Mouse (Mus musculus) hindbrain, embryonic 11.5 days (tissue): Measurements from ENCODE around the gene Nrxn3. TPM values are rescaled to one million over a fixed set of nuclear protein-coding genes. Genes with fewer than 3 reads are reported as not detected.
A peak's percentile ranks its signal among the peaks of the same experiment; 100 is the strongest.

Source experiments
- ATAC-seq: fragments of 200-750 bp; cut with Nextera tagmentation; 2 replicates; pipeline ENCODE4 v1.8.0; 2017; ENCODE audit warnings: mild to moderate bottlenecking, moderate TSS enrichment, moderate library complexity; ENCODE audit not compliant: low FRiP score
- DNase-seq: peaks from one replicate; pipeline ENCODE4 v3.0.0-alpha.2; 2015; ENCODE audit warnings: low spot score
- H3K27ac ChIP-seq: fragments of 300-500 bp; sonication (generic); 2 replicates; pipeline ENCODE4 v1.5.1; 2014; ENCODE audit warnings: mild to moderate bottlenecking, low read depth, low read length
- H3K27me3 ChIP-seq: fragments of 300-500 bp; sonication (generic); 2 replicates; pipeline ENCODE4 v1.6.1; 2014; ENCODE audit warnings: mild to moderate bottlenecking, low read length, moderate library complexity, mixed read lengths; ENCODE audit not compliant: control insufficient read depth, insufficient read depth
- H3K36me3 ChIP-seq: fragments of 300-500 bp; sonication (generic); 2 replicates; pipeline ENCODE4 v1.6.1; 2014; ENCODE audit warnings: mild to moderate bottlenecking, low read length, moderate library complexity, mixed read lengths; ENCODE audit not compliant: control insufficient read depth, insufficient read depth
- H3K4me1 ChIP-seq: fragments of 300-500 bp; sonication (generic); replicated peaks from 2 replicates; pipeline ENCODE4 v1.6.1; 2014; ENCODE audit warnings: low read length, mixed read lengths; ENCODE audit not compliant: control insufficient read depth, insufficient read depth
- H3K4me2 ChIP-seq: fragments of 300-500 bp; sonication (generic); replicated peaks from 2 replicates; pipeline ENCODE4 v1.6.1; 2014; ENCODE audit warnings: mild to moderate bottlenecking, low read depth, low read length
- H3K4me3 ChIP-seq: fragments of 300-500 bp; sonication (generic); 2 replicates; pipeline ENCODE4 v1.5.1; 2014; ENCODE audit warnings: low read depth, low read length
- H3K9ac ChIP-seq: fragments of 300-500 bp; sonication (generic); 2 replicates; pipeline ENCODE4 v1.6.1; 2014; ENCODE audit warnings: low read depth, low read length
- H3K9me3 ChIP-seq: fragments of 300-500 bp; sonication (generic); 2 replicates; pipeline ENCODE4 v1.6.1; 2016; ENCODE audit warnings: low read length; ENCODE audit not compliant: control insufficient read depth
- WGBS: fragments of 180-500 bp; shearing (Covaris S2); extraction: QIAGEN DNeasy Blood & Tissue Kit; methylation state at CpG from one replicate; pipeline ENCODE4 v1.1.7; 2014; 5-methylcytosine and 5-hydroxymethylcytosine counted together
- polyA plus RNA-seq: library from polyadenylated mRNA; unstranded; fragments of >200 nt; fragmentation: Nextera tagmentation; extraction: Ambion mirVana; gene quantifications from 2 replicates; pipeline ENCODE4 v1.2.1, GENCODE M21; 2014

Gene Nrxn3
- polyA plus RNA-seq, 1 experiment from 2014 or later, result 52.4 TPM

DNA sequence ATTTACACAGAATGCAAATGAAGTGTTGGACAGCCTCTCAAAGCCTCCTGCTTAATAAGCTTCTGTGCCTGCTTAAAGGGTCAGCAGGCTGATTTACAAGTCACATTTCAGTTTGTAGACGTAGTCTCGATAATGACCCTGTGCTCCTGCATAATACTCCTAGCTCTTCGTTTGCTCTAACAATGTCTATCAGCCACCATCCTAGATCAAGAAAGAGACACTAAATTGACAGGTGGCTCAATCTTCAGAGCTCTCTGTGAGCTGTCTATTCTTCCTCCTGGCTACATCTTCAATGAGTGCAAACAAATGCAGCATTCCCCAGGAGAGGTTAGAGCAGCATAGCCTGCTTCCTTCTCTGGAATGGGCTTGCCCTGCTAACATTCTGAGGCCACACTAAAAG lies 1186.9 kb downstream of the Nrxn3 start:
- H3K9me3 ChIP-seq, result no peaks in the 10 kb centered on the region
- ATAC-seq (peak; percentile 25; the same call in 1 of the 2 replicates), DNase-seq (no peak)
- no peak overlapping the region for H3K4me3 ChIP-seq
- 70% methylated on average over 3 of the region's 3 CpGs for WGBS
- H3K9ac ChIP-seq, result no peak overlapping the region
- no peak overlapping the region for H3K27ac ChIP-seq
- H3K36me3 ChIP-seq, result no peaks in the 10 kb centered on the region
- no peaks in the 10 kb centered on the region for H3K27me3 ChIP-seq
- no peaks in the 10 kb centered on the region for H3K4me1 ChIP-seq
- no peak overlapping the region for H3K4me2 ChIP-seq

DNA sequence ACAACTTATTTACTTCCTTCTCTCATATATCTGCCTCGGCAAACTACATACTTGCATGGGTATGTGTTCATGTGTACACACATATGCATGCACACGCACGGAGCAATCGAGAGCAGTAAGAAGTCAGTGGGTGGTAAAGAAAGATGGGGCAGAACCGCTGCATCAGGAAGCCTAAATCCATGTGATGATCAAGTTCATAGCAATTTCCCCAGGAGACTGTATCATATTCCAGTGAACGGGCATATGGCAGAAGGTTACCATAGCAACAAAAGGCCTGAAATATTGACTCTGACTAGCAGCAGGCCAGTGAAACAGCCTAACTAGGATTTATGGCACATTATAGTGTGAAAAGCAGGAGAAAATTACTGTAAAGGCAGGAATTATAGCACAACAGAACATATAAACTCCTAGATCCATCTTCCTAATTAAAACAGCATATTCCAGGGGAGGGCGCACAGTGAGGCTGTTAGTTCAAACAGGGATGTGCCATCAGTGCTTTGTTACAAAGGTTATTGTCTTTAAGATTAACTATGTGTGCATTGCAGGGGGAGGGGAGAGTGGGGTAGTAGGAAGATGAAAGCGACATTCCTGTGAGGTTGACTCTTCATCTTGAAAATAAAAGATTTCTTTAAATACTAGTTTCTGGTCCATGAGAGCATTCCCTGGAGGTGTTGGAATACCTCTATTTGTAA lies 1195.6 kb downstream of the Nrxn3 start:
- Histone ChIP-seq H3K4me3 (no peak overlapping the region), H3K9ac (no peak overlapping the region), H3K4me1 (no peaks in the 10 kb centered on the region), H3K9me3 (no peaks in the 10 kb centered on the region), H3K27me3 (no peaks in the 10 kb centered on the region), H3K27ac (peak overlapping the region; percentile 33; the same call in 1 of the 2 replicates), H3K4me2 (no peak overlapping the region), H3K36me3 (no peaks in the 10 kb centered on the region)
- peak; percentile 31 for DNase-seq
- ATAC-seq, result peak; percentile 80
- 69% methylated on average over 8 of the region's 8 CpGs for WGBS

DNA sequence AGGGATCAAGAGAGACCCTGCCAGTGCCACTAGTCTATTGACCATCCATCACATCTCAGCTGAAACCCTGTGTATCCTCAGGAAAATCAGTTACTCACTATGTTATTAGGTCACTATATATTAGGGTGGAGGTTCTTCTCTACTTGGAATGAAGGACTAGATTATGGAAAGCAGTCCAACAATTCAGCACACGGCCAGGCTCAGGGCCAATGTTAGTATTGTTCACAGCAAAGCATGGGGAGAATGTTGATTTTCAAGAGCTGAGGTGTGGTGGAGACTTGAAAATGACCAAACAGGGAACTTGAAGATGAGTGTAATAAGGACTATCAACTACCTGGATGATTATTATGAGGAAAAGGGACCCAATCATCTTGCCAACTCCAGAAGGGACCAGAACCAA lies 1209.7 kb downstream of the Nrxn3 start:
- no peaks in the 10 kb centered on the region for H3K36me3 ChIP-seq
- no peak for ATAC-seq

DNA sequence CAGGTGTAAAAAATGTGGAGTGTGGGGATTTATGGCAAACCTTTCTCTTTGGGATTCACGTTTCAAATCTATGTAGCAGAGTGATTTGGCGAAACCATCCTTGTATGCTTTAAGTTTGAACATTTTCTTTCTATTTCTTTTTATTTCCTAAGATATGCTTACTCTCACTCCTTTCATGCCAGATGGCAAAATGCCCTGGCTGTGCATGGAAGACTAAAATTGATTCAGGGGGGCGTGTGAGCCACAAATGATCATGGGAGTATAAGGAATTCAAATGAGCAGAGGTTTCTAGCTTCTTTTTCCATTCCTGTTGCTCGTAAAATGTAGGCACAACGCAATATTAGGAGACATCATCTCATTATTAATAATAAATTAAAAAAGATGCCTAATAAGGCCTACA lies 1211.0 kb downstream of the Nrxn3 start:
- Histone ChIP-seq H3K4me3 (no peak overlapping the region), H3K4me1 (no peaks in the 10 kb centered on the region), H3K4me2 (no peak overlapping the region), H3K27ac (no peak overlapping the region), H3K9ac (no peak overlapping the region), H3K9me3 (no peaks in the 10 kb centered on the region), H3K27me3 (no peaks in the 10 kb centered on the region), H3K36me3 (no peaks in the 10 kb centered on the region)
- ATAC-seq, result no peak
- no peak for DNase-seq
- WGBS, result 90% methylated on average over 5 of the region's 5 CpGs

More for the DNA sequence above, 1209.7 kb downstream of the Nrxn3 start:
- 90% methylated on average over 1 of the region's 1 CpGs for WGBS
- Histone ChIP-seq H3K4me3 (no peak overlapping the region), H3K4me2 (no peak overlapping the region), H3K9me3 (no peaks in the 10 kb centered on the region), H3K9ac (no peak overlapping the region), H3K27ac (no peak overlapping the region), H3K4me1 (no peaks in the 10 kb centered on the region), H3K27me3 (no peaks in the 10 kb centered on the region)
- no peak for DNase-seq

DNA sequence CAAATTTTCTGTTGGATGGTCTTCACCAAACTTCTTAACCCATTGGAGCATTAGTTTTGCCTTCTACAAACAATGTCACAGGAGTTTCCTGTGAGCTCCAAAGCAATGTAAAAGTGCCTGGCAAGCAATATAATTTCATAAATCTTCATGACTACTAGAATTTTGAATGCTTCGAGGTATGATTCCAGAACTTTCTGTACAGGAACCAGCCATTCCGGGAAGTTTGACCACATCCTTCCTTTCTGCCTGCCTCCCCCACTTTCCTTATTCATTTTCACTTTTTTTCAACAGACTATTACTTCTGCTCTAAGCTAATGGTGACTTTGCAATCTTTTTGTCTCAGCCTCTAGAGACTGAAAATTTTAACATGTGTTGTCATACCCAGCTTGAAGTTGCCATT lies 1218.1 kb downstream of the Nrxn3 start:
- Histone ChIP-seq H3K27me3 (no peaks in the 10 kb centered on the region), H3K9ac (no peak overlapping the region), H3K27ac (no peak overlapping the region), H3K4me1 (no peaks in the 10 kb centered on the region), H3K9me3 (no peaks in the 10 kb centered on the region), H3K4me2 (no peak overlapping the region), H3K36me3 (no peaks in the 10 kb centered on the region), H3K4me3 (no peak overlapping the region)
- no peak for DNase-seq
- WGBS, result 91% methylated on average over 2 of the region's 2 CpGs
- ATAC-seq, result no peak

DNA sequence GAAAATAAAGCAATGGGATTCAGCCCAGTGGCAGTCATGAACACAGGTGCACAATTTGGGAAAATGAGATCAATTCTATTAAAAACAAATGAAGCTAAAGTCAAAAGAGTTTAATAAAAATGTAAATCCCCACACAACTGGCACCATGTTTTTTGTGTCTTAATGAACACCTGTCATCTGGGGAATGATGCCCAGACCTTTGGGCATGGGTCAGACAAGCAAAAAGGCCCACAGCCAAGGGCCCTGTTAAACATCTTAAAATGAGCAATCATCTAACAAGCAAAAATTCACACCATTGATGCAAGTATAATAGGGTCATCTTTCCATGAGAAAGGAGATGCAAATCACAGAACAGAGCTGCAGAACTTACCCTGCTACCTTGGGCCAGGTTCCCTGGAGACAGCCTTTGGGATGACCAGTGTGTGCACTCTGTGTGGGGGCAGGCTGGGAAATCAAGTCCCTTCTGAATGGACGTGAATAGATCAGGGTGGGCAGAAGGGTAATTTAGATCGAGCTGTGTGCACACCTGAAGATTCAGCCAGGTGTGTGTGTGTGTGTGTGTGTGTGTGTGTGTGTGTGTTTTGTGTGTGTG lies 1223.3 kb downstream of the Nrxn3 start:
- Histone ChIP-seq H3K4me1 (no peaks in the 10 kb centered on the region), H3K9ac (no peak overlapping the region), H3K4me3 (no peak overlapping the region), H3K27ac (no peak overlapping the region), H3K27me3 (no peaks in the 10 kb centered on the region), H3K36me3 (no peaks in the 10 kb centered on the region), H3K9me3 (no peaks in the 10 kb centered on the region), H3K4me2 (no peak overlapping the region)
- WGBS, result 79% methylated on average over 2 of the region's 2 CpGs
- ATAC-seq (no peak), DNase-seq (peak; percentile 4)

DNA sequence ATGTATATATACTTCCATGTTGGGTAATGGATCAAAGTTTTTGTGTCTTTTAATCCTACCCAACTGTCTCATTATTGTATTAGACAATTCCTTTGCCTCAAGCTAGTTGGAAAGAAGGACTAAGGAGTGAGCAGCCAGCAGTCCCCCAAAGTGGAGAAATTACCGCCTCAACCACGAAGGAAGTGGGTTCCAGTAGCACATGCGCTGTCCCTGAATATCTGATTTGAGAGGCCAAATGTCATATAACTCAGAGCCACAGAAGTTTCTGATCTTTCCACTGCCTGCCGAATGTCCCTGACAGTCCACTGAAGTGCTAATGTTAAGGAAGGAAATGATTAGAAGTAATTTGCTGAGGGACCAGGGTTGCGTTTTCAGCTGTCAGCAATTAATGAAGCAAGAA lies 1223.8 kb downstream of the Nrxn3 start:
- H3K36me3 ChIP-seq, result no peaks in the 10 kb centered on the region
- no peaks in the 10 kb centered on the region for H3K4me1 ChIP-seq
- DNase-seq (no peak), ATAC-seq (no peak)
- 66% methylated on average over 5 of the region's 5 CpGs for WGBS
- H3K4me3 ChIP-seq, result no peak overlapping the region
- H3K9ac ChIP-seq, result no peak overlapping the region
- H3K4me2 ChIP-seq, result no peak overlapping the region
- no peaks in the 10 kb centered on the region for H3K27me3 ChIP-seq
- no peaks in the 10 kb centered on the region for H3K9me3 ChIP-seq
- H3K27ac ChIP-seq, result no peak overlapping the region

DNA sequence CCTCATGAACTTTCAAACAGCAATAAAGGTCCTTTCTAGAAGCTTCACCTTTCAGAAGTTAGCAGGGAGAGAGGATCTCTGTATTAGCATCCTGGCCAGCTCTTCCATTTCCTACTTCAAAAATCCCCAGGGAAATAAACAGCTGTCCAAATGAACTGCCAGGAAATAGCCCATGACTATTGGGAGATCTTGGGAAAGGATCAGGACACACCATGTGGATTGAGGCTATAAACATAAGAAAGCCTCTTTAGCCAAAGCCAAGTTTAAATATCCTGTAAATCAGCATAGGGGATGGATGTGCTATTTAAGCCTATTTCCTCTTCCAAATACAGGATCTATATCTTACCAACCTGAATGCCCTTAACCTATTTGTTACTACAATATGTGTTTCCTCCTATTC lies 1230.6 kb downstream of the Nrxn3 start:
- no peaks in the 10 kb centered on the region for H3K4me1 ChIP-seq
- no peak overlapping the region for H3K4me3 ChIP-seq
- no peak for DNase-seq
- H3K9me3 ChIP-seq, result no peaks in the 10 kb centered on the region
- ATAC-seq, result no peak
- no peaks in the 10 kb centered on the region for H3K36me3 ChIP-seq
- no peaks in the 10 kb centered on the region for H3K27me3 ChIP-seq
- H3K27ac ChIP-seq, result no peak overlapping the region
- H3K4me2 ChIP-seq, result no peak overlapping the region
- H3K9ac ChIP-seq, result no peak overlapping the region

DNA sequence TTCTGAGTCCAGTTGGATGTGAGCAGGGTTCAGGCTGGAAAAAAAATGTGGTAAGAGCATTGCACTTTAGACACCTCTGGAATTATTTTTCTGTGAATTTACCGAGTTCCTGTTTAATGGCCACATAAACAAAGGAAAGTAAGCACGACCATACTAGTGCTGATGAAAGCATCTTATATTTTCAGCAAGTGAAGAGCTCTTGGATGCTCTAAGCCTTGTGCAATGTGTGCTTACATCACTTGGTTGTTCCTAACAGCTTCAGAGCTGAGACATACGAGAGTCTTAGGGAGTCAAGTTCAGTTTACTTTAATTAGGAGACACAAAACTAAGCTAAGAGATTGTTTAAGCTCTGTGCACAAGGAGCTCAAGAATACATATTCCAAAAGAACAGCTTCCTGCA lies 1231.0 kb downstream of the Nrxn3 start:
- H3K9me3 ChIP-seq, result no peaks in the 10 kb centered on the region
- H3K4me2 ChIP-seq, result no peak overlapping the region
- 78% methylated on average over 3 of the region's 3 CpGs for WGBS
- H3K36me3 ChIP-seq, result no peaks in the 10 kb centered on the region
- H3K4me1 ChIP-seq, result no peaks in the 10 kb centered on the region
- H3K4me3 ChIP-seq, result no peak overlapping the region
- no peak overlapping the region for H3K27ac ChIP-seq
- H3K27me3 ChIP-seq, result no peaks in the 10 kb centered on the region
- no peak for ATAC-seq
- H3K9ac ChIP-seq, result no peak overlapping the region
- no peak for DNase-seq
